Mouse (Mus musculus) neural tube, embryonic 14.5 days (tissue): Measurements from ENCODE around the gene Olfr1411. TPM values are rescaled to one million over a fixed set of nuclear protein-coding genes. Genes with fewer than 3 reads are reported as not detected.

Experiments
- ATAC-seq: fragments of 200-750 bp; cut with Nextera tagmentation; 2 replicates; pipeline ENCODE4 v1.8.0; 2017; ENCODE audit warnings: low read depth, mild to moderate bottlenecking, moderate TSS enrichment, moderate library complexity
- H3K27ac ChIP-seq: fragments of 300-500 bp; sonication (generic); 2 replicates; pipeline ENCODE4 v1.5.1; 2014; ENCODE audit warnings: low read depth, mild to moderate bottlenecking, control low read depth, low read length, moderate library complexity, mixed read lengths
- H3K27me3 ChIP-seq: fragments of 300-500 bp; sonication (generic); 2 replicates; pipeline ENCODE4 v1.6.1; 2014; ENCODE audit warnings: low read length; ENCODE audit not compliant: control insufficient read depth, insufficient read depth
- H3K36me3 ChIP-seq: fragments of 300-500 bp; sonication (generic); 2 replicates; pipeline ENCODE4 v1.6.1; 2014; ENCODE audit warnings: low read length, mixed read lengths; ENCODE audit not compliant: control insufficient read depth, insufficient read depth
- H3K4me1 ChIP-seq: fragments of 300-500 bp; sonication (generic); 2 replicates; pipeline ENCODE4 v1.6.1; 2014; ENCODE audit warnings: low read length; ENCODE audit not compliant: control insufficient read depth, insufficient read depth
- H3K4me2 ChIP-seq: fragments of 300-500 bp; sonication (generic); 2 replicates; pipeline ENCODE4 v1.6.1; 2014; ENCODE audit warnings: mild to moderate bottlenecking, low read depth, low read length, control low read depth
- H3K4me3 ChIP-seq: fragments of 300-500 bp; sonication (generic); 2 replicates; pipeline ENCODE4 v1.5.1; 2014; ENCODE audit warnings: low read depth, low read length, control low read depth, mixed read lengths
- H3K9ac ChIP-seq: fragments of 300-500 bp; sonication (generic); replicated peaks from 2 replicates; pipeline ENCODE4 v1.6.1; 2014; ENCODE audit warnings: low read depth, mild to moderate bottlenecking, control low read depth, low read length, mixed read lengths
- H3K9me3 ChIP-seq: fragments of 300-500 bp; sonication (generic); 2 replicates; pipeline ENCODE4 v1.6.1; 2016; ENCODE audit warnings: low read length; ENCODE audit not compliant: control insufficient read depth
- WGBS: fragments of 180-500 bp; shearing (Covaris S2); extraction: QIAGEN DNeasy Blood & Tissue Kit; methylation state at CpG from one replicate; pipeline ENCODE4 v1.1.7; 2014; 5-methylcytosine and 5-hydroxymethylcytosine counted together
- polyA plus RNA-seq: library from polyadenylated mRNA; unstranded; fragments of >200 nt; fragmentation: Nextera tagmentation; extraction: Ambion mirVana; gene quantifications from 2 replicates; pipeline ENCODE4 v1.2.1, GENCODE M21; 2014

Olfr1411 gene
- not detected in 2 replicates for polyA plus RNA-seq

GRCm38 (mm10) chr1:92594111-92594510, at the start of gene Olfr1411:
Gene Olfr1411 (plus strand): TSS chr1:92594411.
- Histone ChIP-seq H3K4me1 (no peaks in the 10 kb centered on the region), H3K27ac (no peak within 1 kb of the TSS), H3K36me3 (no peaks in the 10 kb centered on the region), H3K4me2 (no peak within 1 kb of the TSS), H3K4me3 (no peak within 1 kb of the TSS), H3K9me3 (no peaks in the 10 kb centered on the region), H3K27me3 (no peaks in the 10 kb centered on the region), H3K9ac (no peak within 1 kb of the TSS)
- no peak for ATAC-seq

GRCm38 (mm10) chr1:92545929-92546328, 48.3 kb upstream of the Olfr1411 start:
- Histone ChIP-seq H3K27ac (no peak overlapping the region), H3K4me1 (no peaks in the 10 kb centered on the region), H3K4me3 (no peak overlapping the region), H3K4me2 (no peak overlapping the region), H3K36me3 (no peaks in the 10 kb centered on the region), H3K9ac (no peak overlapping the region), H3K9me3 (no peaks in the 10 kb centered on the region), H3K27me3 (no peaks in the 10 kb centered on the region)
- no peak for ATAC-seq
- 79% methylated on average over 2 of the region's 2 CpGs for WGBS

GRCm38 (mm10) chr1:92571022-92571421, 23.2 kb upstream of the Olfr1411 start, which contains the start of gene Olfr1413:
Gene Olfr1413 (plus strand): TSS chr1:92571322.
- Histone ChIP-seq H3K4me3 (no peak within 1 kb of the TSS), H3K4me2 (no peak within 1 kb of the TSS), H3K4me1 (no peaks in the 10 kb centered on the region), H3K27ac (no peak within 1 kb of the TSS), H3K9ac (no peak within 1 kb of the TSS), H3K9me3 (no peaks in the 10 kb centered on the region), H3K36me3 (no peaks in the 10 kb centered on the region), H3K27me3 (no peaks in the 10 kb centered on the region)
- WGBS: 90% methylated on average over 3 of the region's 3 CpGs
- ATAC-seq: no peak

GRCm38 (mm10) chr1:92585479-92585878, 8.7 kb upstream of the Olfr1411 start, which contains the start of gene Olfr1412:
Gene Olfr1412 (plus strand): TSS chr1:92585779.
- Histone ChIP-seq H3K4me3 (no peak within 1 kb of the TSS), H3K4me1 (no peaks in the 10 kb centered on the region), H3K9me3 (no peaks in the 10 kb centered on the region), H3K36me3 (no peaks in the 10 kb centered on the region), H3K27me3 (no peaks in the 10 kb centered on the region), H3K27ac (no peak within 1 kb of the TSS), H3K9ac (no peak within 1 kb of the TSS), H3K4me2 (no peak within 1 kb of the TSS)
- WGBS: 93% methylated on average over 2 of the region's 2 CpGs
- ATAC-seq: no peak

GRCm38 (mm10) chr1:92596019-92596418, 1.8 kb downstream of the Olfr1411 start:
- Histone ChIP-seq H3K27me3 (no peaks in the 10 kb centered on the region), H3K4me2 (no peak overlapping the region), H3K9ac (no peak overlapping the region), H3K9me3 (no peaks in the 10 kb centered on the region), H3K4me1 (no peaks in the 10 kb centered on the region), H3K4me3 (no peak overlapping the region), H3K27ac (no peak overlapping the region), H3K36me3 (no peaks in the 10 kb centered on the region)
- ATAC-seq: no peak
- WGBS: 91% methylated on average over 3 of the region's 3 CpGs

- no peaks in the 10 kb centered on the region for H3K9me3 ChIP-seq
- ATAC-seq: no peak
- WGBS: 85% methylated on average over 1 of the region's 1 CpGs
Measured at GRCm38 (mm10) chr1:92605482-92605881, 11.3 kb downstream of the Olfr1411 start, which contains the start of gene Olfr1410. Gene Olfr1410 (plus strand): TSS chr1:92605782.

GRCm38 (mm10) chr1:92607711-92608110, 13.5 kb downstream of the Olfr1411 start:
- H3K36me3 ChIP-seq: no peaks in the 10 kb centered on the region
- no peak overlapping the region for H3K4me3 ChIP-seq
- ATAC-seq: no peak
- no peaks in the 10 kb centered on the region for H3K4me1 ChIP-seq
- WGBS: 77% methylated on average over 4 of the region's 4 CpGs
- H3K9me3 ChIP-seq: no peaks in the 10 kb centered on the region
- H3K27me3 ChIP-seq: no peaks in the 10 kb centered on the region
- H3K27ac ChIP-seq: no peak overlapping the region
- H3K9ac ChIP-seq: no peak overlapping the region
- no peak overlapping the region for H3K4me2 ChIP-seq

More at GRCm38 (mm10) chr1:92605482-92605881, 11.3 kb downstream of the Olfr1411 start, which contains the start of gene Olfr1410:
- H3K4me2 ChIP-seq: no peak within 1 kb of the TSS
- no peak within 1 kb of the TSS for H3K4me3 ChIP-seq
- H3K9ac ChIP-seq: no peak within 1 kb of the TSS
- H3K27ac ChIP-seq: no peak within 1 kb of the TSS
- H3K4me1 ChIP-seq: no peaks in the 10 kb centered on the region
- H3K27me3 ChIP-seq: no peaks in the 10 kb centered on the region
- H3K36me3 ChIP-seq: no peaks in the 10 kb centered on the region

- ATAC-seq: no peak
- 8% methylated on average over 5 of the region's 5 CpGs for WGBS
- no peaks in the 10 kb centered on the region for H3K9me3 ChIP-seq
Measured at GRCm38 (mm10) chr1:92611008-92611407, 16.8 kb downstream of the Olfr1411 start.

GRCm38 (mm10) chr1:92613175-92613574, 19.0 kb downstream of the Olfr1411 start:
- H3K9ac ChIP-seq: no peak overlapping the region
- H3K36me3 ChIP-seq: no peaks in the 10 kb centered on the region
- no peak overlapping the region for H3K4me2 ChIP-seq
- 38% methylated on average over 4 of the region's 4 CpGs for WGBS
- ATAC-seq: no peak
- H3K27ac ChIP-seq: no peak overlapping the region
- H3K27me3 ChIP-seq: no peaks in the 10 kb centered on the region
- H3K4me1 ChIP-seq: no peaks in the 10 kb centered on the region
- no peaks in the 10 kb centered on the region for H3K9me3 ChIP-seq
- H3K4me3 ChIP-seq: no peak overlapping the region

More at GRCm38 (mm10) chr1:92611008-92611407, 16.8 kb downstream of the Olfr1411 start:
- Histone ChIP-seq H3K27me3 (no peaks in the 10 kb centered on the region), H3K4me1 (no peaks in the 10 kb centered on the region), H3K4me3 (no peak overlapping the region), H3K36me3 (no peaks in the 10 kb centered on the region), H3K4me2 (no peak overlapping the region), H3K9ac (no peak overlapping the region), H3K27ac (no peak overlapping the region)
